Mouse (Mus musculus): ENCODE measurements around the gene Slc22a12. TPM values are rescaled to one million over a fixed set of nuclear protein-coding genes. Genes with fewer than 3 reads are reported as not detected.

Gene Slc22a12
- polyA plus RNA-seq, 1 experiment from 2014 or later: not detected

DNA sequence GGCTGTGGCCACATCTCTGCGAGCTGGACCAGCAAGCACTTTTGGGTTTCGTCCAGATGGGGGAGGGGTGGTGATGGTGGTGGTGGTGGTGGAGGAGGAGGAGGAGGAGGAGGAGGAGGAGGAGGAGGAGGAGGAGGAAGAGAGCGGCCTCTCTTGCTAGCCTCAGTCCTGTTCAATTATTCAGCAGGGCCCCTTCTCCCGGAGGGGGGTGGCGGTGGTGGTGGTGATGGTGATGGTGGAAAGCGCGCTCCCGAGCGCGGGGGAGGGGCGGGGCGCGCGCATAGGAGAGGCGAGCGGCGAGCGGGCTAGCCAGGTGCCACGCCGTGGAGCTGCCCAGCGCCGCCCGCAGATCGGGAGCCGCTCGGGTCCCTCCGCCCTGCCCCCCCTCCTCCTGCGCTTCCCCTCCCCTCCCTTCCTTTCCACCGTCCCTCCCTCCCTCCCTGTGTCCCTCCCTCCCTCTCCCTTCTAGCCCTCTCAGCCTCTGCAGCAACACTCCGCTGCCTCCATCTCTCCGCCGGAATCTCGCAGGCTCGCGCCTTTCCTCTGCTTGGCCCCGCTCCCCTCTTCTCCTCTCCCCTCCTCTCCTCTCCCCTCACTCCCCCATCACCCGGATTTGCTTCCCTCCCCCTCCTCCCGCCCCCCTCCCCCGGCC is 45.6 kb downstream of the Slc22a12 start:
- H3K4me1 ChIP-seq (replicated peaks): peaks cover 75% of the 10 kb centered on the region
- ATAC-seq (ENCODE audit: low read depth): peak; percentile 70
- WGBS: 1% methylated on average over 14 of the region's 39 CpGs

GRCm38 (mm10) chr19:6496462-6497149 is 46.2 kb downstream of the Slc22a12 start:
- H3K4me2 ChIP-seq: peak overlapping the region; percentile 90
- no peaks in the 10 kb centered on the region; the same call in 1 of the 2 replicates for H3K27me3 ChIP-seq
- peaks cover 70% of the 10 kb centered on the region for H3K4me1 ChIP-seq (replicated peaks)
- H3K36me3 ChIP-seq: no peaks in the 10 kb centered on the region
- WGBS: 9% methylated on average over 6 of the region's 6 CpGs
- peak; percentile 25 for ATAC-seq (ENCODE audit: low read depth)
- H3K9me3 ChIP-seq: no peaks in the 10 kb centered on the region
- H3K4me3 ChIP-seq: peak overlapping the region; percentile 90
- peak overlapping the region; percentile 97 for H3K27ac ChIP-seq (replicated peaks)
- H3K9ac ChIP-seq: peak overlapping the region; percentile 100

More for the DNA sequence above, 45.6 kb downstream of the Slc22a12 start:
- Histone ChIP-seq H3K27me3 (no peaks in the 10 kb centered on the region; the same call in 1 of the 2 replicates), H3K4me3 (peak overlapping the region; percentile 90), H3K36me3 (no peaks in the 10 kb centered on the region), H3K27ac (replicated peaks) (peak overlapping the region; percentile 97), H3K9ac (peak overlapping the region; percentile 100), H3K4me2 (peak overlapping the region; percentile 90), H3K9me3 (no peaks in the 10 kb centered on the region)

DNA sequence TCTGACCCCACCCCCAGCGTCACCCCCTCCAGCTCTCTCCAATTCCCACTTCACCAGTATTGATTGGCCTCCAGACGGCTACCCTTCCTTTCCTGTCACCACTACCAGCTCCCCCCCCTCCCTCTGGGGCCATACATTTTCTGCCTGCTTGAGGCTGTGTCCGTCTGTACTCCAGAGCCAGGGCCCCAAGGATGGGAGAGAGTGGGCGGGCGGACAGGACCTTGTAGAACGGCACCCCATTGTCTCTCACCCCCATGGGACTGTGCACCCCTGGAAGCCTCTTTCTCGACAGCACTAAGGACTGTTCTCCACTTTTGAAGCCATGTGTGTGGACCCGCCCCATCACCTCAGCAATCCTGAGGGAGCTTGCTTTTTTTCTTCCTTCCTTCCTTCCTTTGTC is 47.1 kb downstream of the Slc22a12 start:
- Histone ChIP-seq H3K27me3 (peaks cover 4% of the 10 kb centered on the region; the same call in 1 of the 2 replicates), H3K4me3 (no peak overlapping the region), H3K36me3 (no peaks in the 10 kb centered on the region), H3K9ac (peak overlapping the region; percentile 100), H3K4me1 (replicated peaks) (peaks cover 61% of the 10 kb centered on the region), H3K9me3 (no peaks in the 10 kb centered on the region), H3K4me2 (peak overlapping the region; percentile 90), H3K27ac (replicated peaks) (peak overlapping the region; percentile 97)
- WGBS: 25% methylated on average over 8 of the region's 8 CpGs
- no peak for ATAC-seq (ENCODE audit: low read depth)

- Histone ChIP-seq H3K9me3 (no peaks in the 10 kb centered on the region), H3K27me3 (peaks cover 5% of the 10 kb centered on the region; the same call in 1 of the 2 replicates), H3K9ac (peak overlapping the region; percentile 100; the same call in 1 of the 2 replicates), H3K4me2 (no peak overlapping the region), H3K4me3 (no peak overlapping the region), H3K27ac (replicated peaks) (0 out of 2 replicates have a peak overlapping the region, but pooled peaks have one; percentile 97), H3K4me1 (replicated peaks) (peaks cover 51% of the 10 kb centered on the region), H3K36me3 (no peaks in the 10 kb centered on the region)
- no peak for ATAC-seq (ENCODE audit: low read depth)
- WGBS: 67% methylated on average over 18 of the region's 18 CpGs
These were observed 48.2 kb downstream of the Slc22a12 start for GRCm38 (mm10) chr19:6494504-6495170.

DNA sequence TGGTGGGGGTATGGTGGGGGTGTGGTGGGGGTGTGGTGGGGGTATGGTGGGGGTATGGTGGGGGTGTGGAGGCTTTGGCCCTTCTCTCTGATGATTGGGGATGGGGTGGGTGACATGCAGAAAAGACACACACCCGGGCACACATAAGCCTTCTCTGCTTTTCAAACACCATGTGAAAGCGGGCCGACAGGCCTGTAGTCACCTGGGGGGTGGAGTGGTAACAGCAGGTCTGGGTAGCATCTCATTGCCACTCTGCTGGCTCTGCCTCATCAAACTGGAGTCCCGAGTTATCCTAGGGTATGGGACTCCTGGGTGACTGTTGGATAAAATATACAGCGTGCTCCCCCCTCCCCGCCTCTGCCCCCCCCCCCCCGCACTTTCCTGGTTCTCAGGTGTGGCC is 48.8 kb downstream of the Slc22a12 start:
- Histone ChIP-seq H3K4me1 (replicated peaks) (peaks cover 44% of the 10 kb centered on the region), H3K4me2 (no peak overlapping the region), H3K27ac (replicated peaks) (no peak overlapping the region), H3K9me3 (no peaks in the 10 kb centered on the region), H3K36me3 (no peaks in the 10 kb centered on the region), H3K27me3 (peaks cover 5% of the 10 kb centered on the region; the same call in 1 of the 2 replicates), H3K4me3 (no peak overlapping the region), H3K9ac (no peak overlapping the region)
- ATAC-seq (ENCODE audit: low read depth): no peak
- WGBS: 68% methylated on average over 6 of the region's 7 CpGs

DNA sequence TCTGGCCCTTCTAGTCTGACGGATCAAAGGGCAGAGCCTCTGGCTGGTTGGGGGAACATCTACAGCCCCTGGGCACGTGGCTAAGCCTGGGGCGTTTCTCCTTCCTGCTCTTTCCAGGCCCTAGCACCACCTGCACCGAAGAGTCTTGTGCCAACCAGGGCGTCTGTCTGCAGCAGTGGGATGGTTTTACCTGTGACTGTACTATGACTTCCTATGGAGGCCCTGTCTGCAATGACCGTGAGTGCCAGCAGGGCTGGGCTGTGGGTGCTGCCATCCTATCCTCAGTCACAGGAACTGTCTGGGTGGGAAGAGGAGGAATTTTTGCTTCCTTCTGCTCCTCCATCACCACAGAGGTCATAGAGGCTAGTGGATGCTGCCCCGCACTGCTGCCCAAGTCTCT is 49.6 kb downstream of the Slc22a12 start:
- no peak overlapping the region; the same call in 1 of the 2 replicates for H3K9ac ChIP-seq

GRCm38 (mm10) chr19:6492124-6492523 is 50.7 kb downstream of the Slc22a12 start:
- 23% methylated on average over 12 of the region's 12 CpGs for WGBS
- Histone ChIP-seq H3K27ac (replicated peaks) (no peak overlapping the region), H3K4me3 (no peak overlapping the region), H3K36me3 (no peaks in the 10 kb centered on the region), H3K4me1 (replicated peaks) (peaks cover 39% of the 10 kb centered on the region), H3K9ac (peak overlapping the region; percentile 47; the same call in 1 of the 2 replicates), H3K4me2 (no peak overlapping the region), H3K27me3 (peaks cover 5% of the 10 kb centered on the region; the same call in 1 of the 2 replicates), H3K9me3 (no peaks in the 10 kb centered on the region)
- ATAC-seq (ENCODE audit: low read depth): no peak

More for the DNA sequence above, 49.6 kb downstream of the Slc22a12 start:
- WGBS: 78% methylated on average over 7 of the region's 7 CpGs
- H3K4me3 ChIP-seq: no peak overlapping the region
- H3K9me3 ChIP-seq: no peaks in the 10 kb centered on the region
- no peak for ATAC-seq (ENCODE audit: low read depth)
- no peaks in the 10 kb centered on the region for H3K36me3 ChIP-seq
- H3K4me1 ChIP-seq (replicated peaks): peaks cover 38% of the 10 kb centered on the region
- H3K4me2 ChIP-seq: no peak overlapping the region
- peaks cover 5% of the 10 kb centered on the region; the same call in 1 of the 2 replicates for H3K27me3 ChIP-seq
- H3K27ac ChIP-seq (replicated peaks): no peak overlapping the region

DNA sequence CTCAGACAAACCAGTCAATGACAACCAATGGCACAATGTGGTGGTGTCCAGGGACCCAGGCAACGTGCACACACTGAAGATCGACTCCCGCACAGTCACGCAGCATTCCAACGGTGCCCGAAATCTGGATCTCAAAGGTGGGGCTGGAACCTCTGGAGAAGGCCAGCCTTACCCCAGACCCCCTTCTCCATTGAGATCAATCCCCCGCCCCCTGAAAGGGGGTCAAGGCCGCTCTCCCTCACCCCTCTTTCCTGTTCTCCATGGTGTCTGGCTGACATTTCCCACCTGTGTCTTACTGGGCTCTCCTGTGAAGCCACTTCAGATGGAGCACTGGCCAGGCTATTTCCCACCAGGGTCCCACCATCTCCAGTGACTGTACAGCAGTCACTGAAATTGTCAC is 51.3 kb downstream of the Slc22a12 start:
- 80% methylated on average over 8 of the region's 8 CpGs for WGBS
- no peak overlapping the region for H3K9ac ChIP-seq
- H3K9me3 ChIP-seq: no peaks in the 10 kb centered on the region
- no peak for ATAC-seq (ENCODE audit: low read depth)
- H3K4me3 ChIP-seq: no peak overlapping the region
- peaks cover 5% of the 10 kb centered on the region; the same call in 1 of the 2 replicates for H3K27me3 ChIP-seq
- H3K4me1 ChIP-seq (replicated peaks): peaks cover 40% of the 10 kb centered on the region
- H3K4me2 ChIP-seq: no peak overlapping the region
- H3K36me3 ChIP-seq: no peaks in the 10 kb centered on the region
- H3K27ac ChIP-seq (replicated peaks): no peak overlapping the region

DNA sequence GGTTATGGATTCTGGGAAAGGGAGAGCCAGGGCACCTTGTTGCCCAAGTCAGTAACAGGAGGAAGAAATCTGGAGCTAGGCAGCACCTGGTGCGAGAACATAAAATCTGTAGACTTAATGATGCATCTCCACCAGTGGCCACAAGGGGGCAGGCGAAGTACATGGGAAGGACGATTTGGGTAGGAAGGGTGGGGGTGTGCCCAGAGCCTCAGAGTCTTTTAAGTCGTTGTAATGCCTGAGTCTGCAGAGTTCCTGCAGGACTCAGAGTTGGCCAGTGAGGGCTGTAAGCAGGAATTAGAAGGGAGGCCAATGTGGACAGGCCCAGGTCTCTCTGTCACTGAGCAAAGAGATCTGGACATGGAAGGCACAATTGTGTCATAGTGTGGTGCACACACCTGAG is 53.8 kb downstream of the Slc22a12 start:
- ATAC-seq (ENCODE audit: low read depth): peak; percentile 55
- Histone ChIP-seq H3K4me2 (no peak overlapping the region), H3K4me3 (no peak overlapping the region), H3K9me3 (no peaks in the 10 kb centered on the region), H3K36me3 (0 out of 2 replicates have a peak, but pooled peaks cover 7% of the 10 kb centered on the region), H3K4me1 (replicated peaks) (peaks cover 16% of the 10 kb centered on the region), H3K27ac (replicated peaks) (no peak overlapping the region), H3K9ac (no peak overlapping the region), H3K27me3 (peaks cover 5% of the 10 kb centered on the region; the same call in 1 of the 2 replicates)
- 0% methylated on average over 4 of the region's 4 CpGs for WGBS

Data from neural tube, embryonic 13.5 days (tissue).